Mouse (Mus musculus) kidney, adult 11 months (tissue): Measurements from ENCODE around the gene Ifna6.
A peak's percentile ranks its signal among the peaks of the same experiment; 100 is the strongest.

Experiments used
- DNase-seq: peaks from one replicate; pipeline ENCODE4 v3.0.0; 2022

The Ifna6 gene

DNA sequence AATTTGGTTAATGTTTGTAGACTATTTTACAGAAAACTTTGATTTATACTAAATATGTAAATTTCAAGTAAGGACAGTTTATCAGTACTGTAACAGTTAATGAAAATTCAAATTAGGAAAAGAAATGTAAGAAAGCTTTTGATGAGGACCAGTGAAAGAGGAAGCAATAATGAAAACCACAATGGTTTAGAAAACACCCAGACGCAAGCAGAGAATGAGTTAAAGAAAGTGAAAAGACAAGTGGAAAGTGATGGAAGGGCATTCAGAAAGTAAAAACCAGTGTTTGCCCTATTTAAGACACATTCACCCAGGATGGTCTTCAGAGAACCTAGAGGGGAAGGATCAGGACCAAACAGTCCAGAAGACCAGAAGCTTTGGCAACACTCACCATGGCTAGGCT, 22.5 kb downstream of the Ifna6 start, which contains the start of gene Ifna1:
Gene Ifna1 (plus strand): TSS at position 390 of the 400 bp plus-strand sequence.
- no peak for DNase-seq

DNA sequence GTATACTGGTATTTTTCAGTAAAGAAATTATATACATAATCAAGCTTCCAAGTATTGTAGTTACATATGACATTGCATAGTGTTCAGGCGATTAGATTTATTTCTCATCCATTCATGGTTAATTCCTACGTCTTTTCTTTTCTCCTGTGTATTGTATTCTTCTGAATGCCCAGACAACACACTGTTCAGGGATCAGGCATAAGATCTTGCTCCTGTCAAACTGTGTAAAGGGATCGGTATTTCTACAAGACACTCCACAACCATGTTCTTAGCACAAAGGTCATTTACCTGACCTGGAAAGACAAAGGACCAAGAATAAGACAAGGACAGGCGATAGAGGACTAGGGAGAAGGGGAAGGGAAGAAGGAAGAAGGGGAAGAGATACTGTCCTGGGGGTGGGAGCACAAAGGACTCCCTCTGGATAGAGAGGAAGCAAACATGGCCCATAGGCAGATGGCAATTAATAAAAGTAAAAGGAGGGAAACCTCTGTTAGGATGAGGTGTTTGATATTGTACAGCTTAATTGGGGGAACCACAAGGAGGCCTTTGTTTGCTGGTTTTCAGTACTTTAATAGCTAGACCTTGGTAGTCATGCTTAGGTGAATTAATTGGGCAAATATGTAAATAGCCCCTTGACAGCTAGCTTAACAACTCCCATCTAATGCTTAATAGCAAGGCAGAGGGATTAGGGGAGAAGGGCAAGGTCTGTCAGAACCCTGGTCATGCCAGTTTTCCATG, 24.0 kb downstream of the Ifna6 start:
- no peak for DNase-seq

DNA sequence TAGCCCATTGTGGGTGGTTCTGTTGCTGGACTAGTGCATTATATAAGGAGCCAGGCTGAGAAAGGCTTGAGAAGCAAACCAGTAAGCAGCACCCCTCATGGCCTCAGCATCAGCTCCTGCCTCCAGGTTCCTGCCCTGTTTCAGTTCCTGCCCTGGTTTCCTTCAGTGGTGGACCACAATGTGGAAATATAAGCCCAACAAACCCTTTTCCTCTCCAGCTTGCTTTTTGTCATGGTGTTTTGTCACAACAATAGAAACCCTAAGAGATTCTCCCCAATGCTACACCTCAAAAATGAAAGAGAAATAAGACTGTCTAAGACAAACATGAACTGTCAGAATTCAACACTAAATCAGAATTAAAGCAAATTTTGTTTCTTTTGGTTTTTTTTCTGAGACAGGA, 32.0 kb downstream of the Ifna6 start:
- no peak for DNase-seq

DNA sequence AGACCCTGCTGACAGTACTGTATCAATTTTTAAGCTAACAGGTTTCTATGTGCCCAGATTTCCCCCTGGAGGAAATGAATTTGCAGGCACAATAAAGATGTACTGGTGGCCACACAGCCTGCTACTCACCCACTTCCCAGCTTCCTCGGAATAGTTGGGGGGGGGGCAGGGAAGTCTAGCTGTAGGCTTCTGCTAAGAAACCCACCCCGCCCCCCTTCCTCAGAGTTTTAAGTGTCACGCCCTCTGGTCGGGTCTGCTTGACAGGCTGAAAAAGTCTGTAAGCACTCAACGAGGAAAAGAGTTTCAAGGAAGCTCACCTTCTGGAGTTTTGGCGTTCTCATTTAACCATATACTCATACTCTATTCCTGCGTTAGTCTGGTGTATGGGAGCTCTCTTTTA, 36.1 kb downstream of the Ifna6 start:
- no peak for DNase-seq

DNA sequence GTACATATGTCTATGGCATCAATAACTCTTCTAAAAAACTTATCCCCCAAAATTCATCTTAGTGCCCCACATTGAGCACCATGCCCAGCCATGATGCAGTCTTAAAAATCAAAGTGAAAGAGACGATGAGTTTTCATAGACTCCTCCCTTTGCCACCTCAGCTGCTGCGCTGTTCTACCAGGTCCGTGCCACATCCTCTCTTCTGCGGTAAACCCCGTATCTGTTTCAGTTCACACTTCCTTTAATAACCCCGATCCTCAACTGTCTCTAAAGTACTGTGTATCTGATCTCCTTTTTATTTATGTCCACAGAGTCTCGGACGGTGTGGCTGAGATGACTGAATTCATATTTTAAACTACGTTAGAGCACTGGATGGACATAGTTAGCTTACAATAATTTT, 37.4 kb downstream of the Ifna6 start:
- no peak for DNase-seq

DNA sequence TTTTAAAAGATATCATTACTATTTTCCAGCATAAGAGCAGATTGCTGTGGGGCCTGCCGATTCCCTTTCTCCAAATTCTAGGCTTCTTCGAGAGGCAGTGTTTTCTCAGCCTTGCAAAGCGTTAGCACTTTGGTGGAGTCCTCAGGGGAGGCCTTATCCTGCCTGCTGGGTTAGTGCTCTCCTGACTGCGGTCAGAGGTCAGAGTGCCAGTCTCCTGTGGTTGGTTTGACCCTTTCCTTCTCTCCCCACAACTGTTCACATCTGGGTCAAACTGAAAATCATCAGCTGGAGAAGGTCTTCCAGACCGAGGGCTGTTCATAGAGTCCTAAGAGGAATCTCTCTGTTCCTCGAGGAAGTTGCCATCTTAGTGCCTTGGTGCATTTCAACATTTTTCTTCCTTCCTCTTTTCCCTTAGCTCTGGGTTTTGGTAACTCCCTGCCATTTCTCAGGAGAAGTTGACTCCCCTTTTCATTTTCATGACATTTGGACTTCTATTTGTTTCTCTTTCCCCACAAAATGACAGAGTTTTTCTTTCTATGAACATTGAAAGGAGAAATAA, 37.9 kb downstream of the Ifna6 start:
- no peak for DNase-seq

DNA sequence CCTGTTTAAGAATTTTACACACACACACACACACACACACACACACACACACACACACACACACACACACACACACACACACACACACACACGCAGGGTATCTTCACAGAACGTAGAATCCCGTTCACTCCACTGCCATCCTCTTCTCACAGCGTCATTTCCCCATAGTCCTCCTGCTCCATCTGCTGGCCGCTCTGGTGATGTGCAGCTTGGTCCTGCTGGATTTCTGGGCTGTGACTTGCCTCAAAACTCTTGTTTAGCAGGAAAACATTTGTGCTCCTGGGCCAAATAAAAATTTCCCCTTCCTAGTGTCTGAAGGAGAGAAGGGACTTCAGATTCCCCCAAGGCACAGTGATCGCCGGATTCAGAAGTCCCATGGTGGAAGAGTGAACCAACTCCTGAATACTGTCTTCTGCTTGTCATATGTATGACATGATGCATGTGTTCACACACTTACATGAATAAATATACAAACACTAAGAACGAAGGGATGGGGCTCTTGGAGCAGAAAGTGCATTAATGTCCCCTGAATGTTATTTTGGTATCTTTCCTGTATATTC, 40.2 kb downstream of the Ifna6 start:
- peak; percentile 44 for DNase-seq

DNA sequence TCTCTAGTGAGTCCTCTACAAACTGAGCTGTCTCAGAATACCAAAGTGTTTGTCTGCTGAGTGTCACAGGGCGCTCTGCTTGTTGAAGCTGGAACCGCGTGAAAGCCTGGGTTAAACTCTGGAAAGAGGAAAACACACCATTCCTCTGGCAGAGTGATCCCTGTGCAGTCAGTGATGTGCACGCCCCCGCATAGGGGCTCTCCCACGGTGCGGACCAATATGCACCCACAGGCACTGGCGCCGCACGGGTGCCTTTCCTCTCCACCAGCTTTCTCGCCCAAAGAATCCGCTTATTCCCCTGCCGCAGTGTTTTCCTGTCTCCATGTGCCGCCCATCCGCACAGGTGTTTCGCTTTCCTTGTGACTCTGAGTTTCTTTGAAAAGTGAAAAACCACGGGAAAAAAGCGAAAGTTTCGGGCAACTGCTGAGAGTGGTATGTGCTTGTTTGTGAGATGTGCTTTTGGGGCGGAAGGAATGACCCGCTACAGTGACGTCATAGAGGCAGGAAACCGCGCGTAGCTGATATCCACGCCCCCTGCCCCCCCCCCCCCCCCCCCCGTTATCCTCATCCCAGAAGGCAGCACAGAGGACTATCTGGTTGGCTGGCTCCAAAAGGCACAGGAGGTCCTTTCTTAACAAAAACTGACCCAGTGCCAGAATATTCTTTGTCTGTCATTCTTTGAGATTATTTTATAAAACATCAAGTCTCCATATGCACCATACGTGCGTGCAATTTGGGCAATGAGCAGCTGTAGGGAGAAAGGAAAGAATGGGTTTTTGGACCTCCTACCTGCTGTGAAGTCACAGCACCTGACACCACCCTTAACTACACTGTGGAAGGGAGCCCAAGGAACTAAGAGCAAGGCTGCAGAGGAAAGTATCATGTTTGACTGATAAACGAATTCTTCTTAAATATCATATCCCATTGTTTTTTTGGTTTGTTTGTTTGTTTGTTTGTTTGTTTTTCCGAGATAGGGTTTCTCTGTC, 41.0 kb downstream of the Ifna6 start:
- DNase-seq = no peak

DNA sequence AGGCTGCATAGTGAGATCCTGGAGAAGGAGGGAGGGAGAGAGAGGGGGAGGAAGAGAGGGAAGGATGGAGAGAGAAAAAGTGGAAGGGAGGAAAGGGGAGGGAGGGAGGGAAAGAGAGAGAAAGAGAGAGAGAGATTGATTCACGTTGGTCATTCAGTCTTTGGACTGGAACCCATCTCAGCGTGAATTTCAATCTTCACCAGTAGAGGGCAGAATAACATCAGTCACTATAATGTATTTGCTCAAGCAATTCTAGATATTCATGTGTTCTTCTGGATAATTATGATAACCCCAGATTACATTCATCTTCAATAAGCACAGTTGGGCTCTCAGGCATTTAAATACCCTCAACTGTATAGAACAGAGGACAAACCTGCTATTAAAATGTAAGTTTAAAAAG, 45.5 kb downstream of the Ifna6 start:
- DNase-seq = no peak

DNA sequence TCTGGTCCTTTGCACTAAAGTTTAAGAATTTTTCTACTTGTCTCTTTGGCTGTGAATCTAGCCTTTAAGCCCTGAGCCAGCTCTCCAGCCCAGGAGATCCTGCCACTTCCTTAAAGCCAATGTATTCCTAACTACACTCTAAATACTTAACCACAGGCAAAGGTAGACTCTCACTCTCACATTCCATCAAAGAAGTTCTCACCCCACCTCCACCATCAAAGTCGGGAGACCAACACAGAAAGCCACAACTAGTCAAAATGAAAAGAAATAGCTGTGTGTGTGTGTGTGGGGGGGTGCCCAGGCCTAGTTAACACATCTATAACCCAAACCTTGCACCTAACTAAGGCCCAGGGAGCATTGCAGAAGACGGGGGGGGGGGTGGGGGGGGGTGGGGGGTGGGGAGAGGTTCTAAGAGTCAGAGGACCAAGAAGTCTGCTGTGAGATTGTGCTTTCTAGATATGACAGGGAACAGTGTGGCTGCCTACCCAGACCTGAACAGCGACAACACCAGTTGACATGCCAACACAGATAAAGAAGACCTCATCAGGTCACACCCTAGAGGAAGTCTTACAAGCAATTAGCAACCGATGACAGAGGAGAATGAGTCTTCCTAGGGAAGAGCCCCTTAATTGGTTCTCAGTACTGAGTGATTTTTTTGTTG, 48.3 kb downstream of the Ifna6 start:
- no peak for DNase-seq

DNA sequence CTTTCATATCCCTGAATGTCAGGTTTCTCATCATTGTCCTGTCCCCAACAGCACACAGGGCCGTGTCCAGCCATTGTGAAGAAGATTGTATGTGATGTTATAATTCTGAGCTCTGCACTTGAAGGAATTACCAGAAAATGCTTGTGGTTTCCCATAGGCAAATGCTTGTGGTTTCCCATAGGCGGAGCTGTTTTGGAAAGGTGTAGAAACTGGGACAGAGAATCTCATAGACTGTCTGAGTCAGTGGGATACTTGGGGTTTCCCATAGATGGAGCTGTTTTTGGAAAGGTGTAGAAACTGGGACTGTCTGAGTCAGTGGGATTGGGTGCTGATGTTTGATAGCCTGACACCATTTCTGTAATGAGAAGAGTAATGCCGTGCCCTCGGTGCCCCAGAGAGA, 49.3 kb downstream of the Ifna6 start:
- DNase-seq = no peak
